Mouse (Mus musculus) olfactory bulb, adult 2 months (tissue): ENCODE results near the gene Rcc1. TPM values are rescaled to one million over a fixed set of nuclear protein-coding genes. Genes with fewer than 3 reads are reported as not detected.
"Not testable (repeated sequence)": the region's sequence is repeated elsewhere in the genome, so short reads cannot be mapped to it uniquely, and the experiment has no call there.

ENCODE experiments used
- H3K27ac ChIP-seq: fragments of 200-500 bp; 2 replicates; pipeline ENCODE4 v1.5.1; 2012; ENCODE audit warnings: low read depth, low read length; ENCODE audit not compliant: insufficient read depth
- H3K4me1 ChIP-seq: fragments of 200-500 bp; 2 replicates; pipeline ENCODE4 v1.6.1; 2012; ENCODE audit warnings: low read length; ENCODE audit not compliant: control insufficient read depth, insufficient read depth
- H3K4me3 ChIP-seq: fragments of 200-500 bp; 2 replicates; pipeline ENCODE4 v1.5.1; 2012; ENCODE audit warnings: mild to moderate bottlenecking, low read depth, low read length, moderate library complexity; ENCODE audit not compliant: insufficient read depth
- CTCF ChIP-seq: fragments of 200-500 bp; IDR thresholded peaks from 2 replicates; pipeline ENCODE4 v1.5.1; 2012; ENCODE audit warnings: low read depth, mild to moderate bottlenecking, low read length, moderate library complexity; ENCODE audit not compliant: insufficient read depth
- POLR2A ChIP-seq: fragments of 200-500 bp; IDR thresholded peaks from 2 replicates; pipeline ENCODE4 v1.6.1; 2012; ENCODE audit warnings: mild to moderate bottlenecking, low read depth, low read length, moderate library complexity; ENCODE audit not compliant: insufficient read depth
- WGBS: fragments of 180-500 bp; shearing (Covaris S2); methylation state at CpG from one replicate; pipeline ENCODE4 v1.1.7; 2018; 5-methylcytosine and 5-hydroxymethylcytosine counted together
- polyA plus RNA-seq: library from polyadenylated mRNA; stranded (reverse); fragments of >200 nt; gene quantifications from 2 replicates; pipeline ENCODE4 v1.2.4, GENCODE M21; 2012; ENCODE audit warnings: low replicate concordance; ENCODE audit not compliant: missing spikeins, insufficient read depth, insufficient read length

The Rcc1 gene
- polyA plus RNA-seq, 1 experiment: not detected

DNA sequence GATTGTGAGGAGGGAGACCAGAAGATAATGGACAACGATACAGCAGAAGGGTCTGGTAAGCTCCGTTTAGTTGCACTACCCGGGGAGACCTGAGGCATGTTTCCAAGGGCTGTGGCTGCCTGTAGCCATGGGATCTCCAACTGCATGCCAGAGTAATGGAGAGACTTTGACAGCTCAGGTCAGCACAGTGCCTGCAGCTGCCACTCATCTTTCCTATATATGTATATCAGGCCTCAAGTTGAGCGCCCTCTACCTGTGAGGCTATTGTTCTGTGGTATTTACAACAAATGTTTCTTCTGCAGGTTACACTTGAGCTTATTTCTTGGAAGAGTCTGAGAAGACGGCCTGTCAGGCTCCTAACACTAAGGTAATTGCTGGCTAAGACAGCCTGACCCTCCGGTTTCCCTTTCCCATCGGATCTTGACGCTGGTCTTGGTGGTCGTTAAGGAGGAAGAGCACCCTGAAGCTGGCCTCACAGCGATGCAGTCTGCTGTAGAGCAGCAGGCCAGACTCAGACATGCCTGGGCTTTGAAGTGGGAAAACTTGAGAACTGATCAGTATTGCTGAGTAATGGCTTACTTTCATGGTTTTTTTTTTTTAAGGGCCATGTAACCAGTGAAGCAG, 43.4 kb downstream of the Rcc1 start:
- TF ChIP-seq CTCF: peak; percentile 23; the same call in 1 of the 2 replicates
- no peak for TF ChIP-seq POLR2A
- peaks cover 5% of the 10 kb centered on the region; the same call in 1 of the 2 replicates for H3K4me1 ChIP-seq
- no peak overlapping the region for H3K27ac ChIP-seq
- 26% methylated on average over 10 of the region's 10 CpGs for WGBS
- H3K4me3 ChIP-seq: peak overlapping the region; percentile 31

DNA sequence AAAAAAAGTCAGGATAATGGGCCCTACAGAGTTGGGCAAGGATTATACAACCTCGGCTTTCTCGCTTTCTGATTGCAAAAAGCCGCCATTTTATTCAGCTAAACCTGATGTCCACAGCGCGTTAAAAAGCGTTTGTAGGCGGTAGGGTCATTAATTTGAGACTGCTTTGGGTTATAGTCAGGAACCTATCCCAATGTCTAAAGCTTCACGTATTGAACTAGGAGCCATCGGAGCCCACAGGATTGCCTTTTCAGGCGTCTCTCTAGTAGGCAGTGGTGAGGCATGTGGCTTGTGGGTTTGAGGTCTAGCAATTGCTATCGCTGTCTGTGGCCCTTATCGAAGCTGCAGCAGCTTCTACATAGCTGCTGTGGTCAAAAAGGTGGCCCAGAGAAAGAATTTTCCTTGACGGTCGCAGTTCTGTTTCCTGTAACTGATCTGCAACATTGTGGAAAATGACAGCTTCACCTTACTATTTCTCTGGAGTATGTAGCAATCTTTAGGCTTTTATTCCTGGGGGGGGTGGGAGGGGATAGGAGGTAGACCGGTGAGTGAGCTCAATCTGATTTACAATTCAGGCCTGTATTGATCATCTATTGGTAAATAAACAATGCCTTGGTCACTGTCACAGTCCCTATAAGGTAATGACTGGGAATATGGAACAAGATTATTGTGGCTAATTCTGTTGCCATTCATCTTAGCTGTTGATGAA, 44.1 kb downstream of the Rcc1 start:
- Histone ChIP-seq H3K27ac (peak overlapping the region; percentile 59), H3K4me3 (peak overlapping the region; percentile 58), H3K4me1 (peaks cover 5% of the 10 kb centered on the region; the same call in 1 of the 2 replicates)
- under 1% methylated on average over 15 of the region's 15 CpGs for WGBS
- TF ChIP-seq POLR2A (no peak), CTCF (no peak)

DNA sequence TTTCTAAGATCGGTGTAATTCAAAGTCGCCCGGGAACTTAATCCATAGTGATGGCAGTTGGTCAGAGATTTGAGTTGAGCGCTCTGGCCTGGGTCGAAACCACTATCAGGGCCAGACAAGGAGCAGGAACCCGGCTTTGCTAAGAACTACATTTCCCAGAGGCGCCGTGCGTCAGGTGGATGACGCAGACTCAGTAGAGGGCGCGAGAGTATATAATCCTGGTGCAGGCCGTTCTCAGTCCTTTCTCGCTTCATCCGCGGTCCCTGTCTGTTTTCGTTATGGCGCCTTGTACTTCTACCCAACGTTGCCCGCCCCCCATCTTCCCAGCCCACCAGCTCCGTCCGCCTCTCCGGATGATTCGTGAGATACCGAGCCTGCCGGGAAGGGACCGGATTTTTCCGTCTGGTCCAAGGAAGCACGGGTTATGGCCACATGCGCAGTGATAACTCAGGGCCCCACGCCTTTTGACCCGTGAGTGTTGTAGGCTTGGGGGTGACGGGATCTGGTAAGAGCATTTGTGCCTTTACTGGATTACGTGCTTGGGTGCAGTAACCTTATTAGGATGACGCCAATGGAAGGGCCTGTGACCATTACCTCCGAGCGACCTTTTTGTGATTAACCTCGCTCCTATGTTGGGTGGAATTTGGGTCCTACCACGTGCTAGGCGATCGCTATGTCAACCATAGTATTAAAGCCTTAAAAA, 44.8 kb downstream of the Rcc1 start:
- TF ChIP-seq CTCF (no peak), POLR2A (peak; percentile 98)
- Histone ChIP-seq H3K27ac (peak overlapping the region; percentile 59), H3K4me1 (peaks cover 5% of the 10 kb centered on the region; the same call in 1 of the 2 replicates), H3K4me3 (peak overlapping the region; percentile 58)
- whole genome bisulfite sequencing: under 1% methylated on average over 41 of the region's 41 CpGs

DNA sequence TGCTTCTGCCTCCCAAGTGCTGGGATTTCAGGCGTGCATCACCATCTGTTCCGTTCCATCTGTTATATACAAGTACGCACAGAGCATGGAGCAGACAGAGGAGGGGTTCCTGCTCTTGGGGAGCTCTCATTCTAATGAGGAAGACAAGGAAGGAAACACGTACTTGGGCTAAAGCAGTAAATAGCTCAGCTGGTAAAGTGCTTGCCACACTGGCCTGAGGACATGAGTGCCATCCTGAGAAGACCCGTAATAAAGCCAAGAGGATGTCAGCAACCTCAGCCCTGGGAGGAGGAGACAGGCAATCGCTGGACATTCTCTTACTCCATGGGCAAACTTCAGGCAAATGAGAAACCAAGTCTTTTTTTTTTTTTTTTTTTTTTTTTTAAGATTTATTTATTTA, 47.4 kb downstream of the Rcc1 start:
- Histone ChIP-seq H3K27ac (no peak overlapping the region), H3K4me3 (no peak overlapping the region), H3K4me1 (peaks cover 15% of the 10 kb centered on the region)
- TF ChIP-seq CTCF (no peak), POLR2A (no peak)
- 77% methylated on average over 6 of the region's 6 CpGs for WGBS

DNA sequence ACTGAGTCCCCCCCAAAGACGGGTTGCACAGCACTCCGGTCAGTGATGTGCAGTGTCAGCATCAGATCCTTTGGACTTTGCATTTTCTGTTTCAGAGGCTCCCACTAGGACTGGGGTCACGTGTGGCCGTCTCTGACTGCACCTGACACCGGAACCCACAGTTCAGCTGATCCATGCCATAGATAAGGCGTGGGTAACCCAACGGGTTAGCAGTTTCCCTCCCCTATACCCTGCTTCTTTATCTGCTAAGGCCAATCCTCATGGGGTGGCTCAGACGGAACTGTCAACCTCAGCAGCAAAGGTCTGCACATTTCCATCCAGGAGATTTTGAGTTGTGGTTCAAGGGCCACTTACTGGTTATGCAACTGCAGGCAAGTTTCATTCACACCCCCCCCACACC, 48.1 kb downstream of the Rcc1 start:
- WGBS: 92% methylated on average over 8 of the region's 8 CpGs
- Histone ChIP-seq H3K4me1 (peaks cover 15% of the 10 kb centered on the region), H3K27ac (no peak overlapping the region), H3K4me3 (no peak overlapping the region)
- TF ChIP-seq POLR2A: no peak
- TF ChIP-seq CTCF: no peak

DNA sequence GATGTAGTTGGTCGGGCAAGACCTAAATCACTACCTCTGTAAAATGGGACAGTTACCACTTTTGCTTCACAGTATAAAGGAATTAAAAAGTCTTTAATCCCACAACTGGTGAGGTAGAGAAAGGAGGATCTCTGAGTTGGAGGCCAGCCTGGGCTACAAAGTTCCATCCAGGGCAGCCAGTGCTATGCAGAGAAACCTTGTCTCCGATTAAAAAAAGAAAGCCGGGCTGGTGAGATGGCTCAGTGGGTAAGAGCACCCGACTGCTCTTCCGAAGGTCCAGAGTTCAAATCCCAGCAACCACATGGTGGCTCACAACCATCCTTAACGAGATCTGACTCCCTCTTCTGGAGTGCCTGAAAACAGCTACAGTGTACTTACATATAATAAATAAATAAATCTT, 49.9 kb downstream of the Rcc1 start:
- peaks cover 10% of the 10 kb centered on the region for H3K4me1 ChIP-seq
- not testable (repeated sequence) for H3K27ac ChIP-seq
- H3K4me3 ChIP-seq: peak overlapping the region; percentile 46; the same call in 1 of the 2 replicates
- 49% methylated on average over 6 of the region's 6 CpGs for WGBS

DNA sequence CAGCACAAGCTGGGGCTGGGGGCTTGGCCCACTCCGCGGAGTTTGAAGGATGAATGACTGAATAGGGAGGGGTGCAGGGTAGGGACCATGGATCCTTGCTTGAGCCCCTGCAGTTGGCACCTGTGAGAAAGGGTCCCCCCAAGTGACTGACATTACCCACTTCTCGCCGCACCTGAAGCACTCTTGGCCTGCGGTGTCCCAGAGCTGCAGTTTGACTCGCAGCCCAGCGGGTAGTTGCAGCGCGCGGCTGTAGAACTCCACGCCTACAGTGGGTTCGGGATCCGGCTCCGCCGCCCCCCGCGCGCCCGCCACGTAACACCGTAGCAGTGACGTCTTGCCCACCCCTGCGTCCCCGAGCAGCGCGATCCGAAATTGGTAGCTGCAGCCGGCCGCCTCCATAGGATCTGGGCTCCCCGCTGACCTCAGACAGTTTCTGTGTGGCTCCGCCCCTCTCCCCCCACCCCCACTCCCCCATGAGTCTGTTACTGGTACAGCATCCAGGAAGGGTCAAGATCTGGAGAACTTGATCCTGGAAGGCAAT, 50.4 kb downstream of the Rcc1 start, which contains the start of gene Rab42:
Gene Rab42 (minus strand): TSS at position 447 of the 541 bp plus-strand sequence.
- Histone ChIP-seq H3K4me3 (peak within 1 kb of the TSS; percentile 46), H3K4me1 (peaks cover 10% of the 10 kb centered on the region), H3K27ac (no peak within 1 kb of the TSS)
- TF ChIP-seq CTCF: no peak
- TF ChIP-seq POLR2A: peak; percentile 31; the same call in 1 of the 2 replicates
- 1% methylated on average over 31 of the region's 31 CpGs for WGBS

DNA sequence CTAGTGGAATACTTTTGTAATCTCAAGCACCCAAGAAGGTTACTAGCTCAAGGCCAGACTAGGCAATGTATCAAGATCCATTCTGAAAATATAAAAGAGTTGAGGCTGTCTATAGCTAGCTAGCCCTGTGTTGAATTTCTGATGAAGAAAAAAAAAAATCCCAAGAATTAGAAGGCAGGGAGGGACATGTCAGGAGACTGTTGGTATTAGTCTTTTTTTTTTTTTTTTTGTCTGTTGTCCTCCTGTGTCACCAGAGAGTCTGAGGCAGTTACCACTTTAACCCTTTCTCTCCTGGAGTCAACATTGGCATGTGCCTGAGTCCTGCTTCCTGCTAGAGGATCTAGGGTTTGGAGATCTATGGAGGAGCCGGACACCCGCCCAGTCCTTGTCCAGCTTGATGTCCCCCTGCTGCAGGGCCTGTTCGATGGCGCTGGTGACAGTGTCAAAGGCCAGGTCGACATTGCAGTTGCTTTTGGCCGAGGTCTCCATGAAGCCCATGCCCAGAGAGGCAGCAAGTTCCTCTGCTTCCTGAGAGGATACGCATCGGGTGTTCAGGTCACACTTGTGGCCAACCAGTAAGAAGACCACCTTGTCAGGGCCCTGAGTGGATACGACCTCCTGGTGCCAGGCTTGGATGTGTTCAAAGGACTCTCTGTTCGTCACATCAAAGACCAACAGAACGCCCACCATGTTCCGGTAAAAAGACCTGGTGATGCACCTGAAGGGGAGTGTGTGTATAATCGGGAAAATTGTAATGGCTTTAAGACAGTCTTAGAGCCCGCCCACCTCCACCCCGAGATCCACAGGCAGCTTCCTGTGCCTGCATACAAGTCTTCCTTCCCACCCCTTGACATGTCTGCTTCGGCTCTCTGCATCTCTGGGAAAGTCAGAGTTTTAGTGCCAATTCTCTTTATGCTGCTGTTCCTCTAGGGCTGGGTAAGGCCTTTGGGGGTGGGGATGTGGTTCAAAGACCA, 51.2 kb downstream of the Rcc1 start:
- Histone ChIP-seq H3K27ac (no peak overlapping the region), H3K4me3 (peak overlapping the region; percentile 46), H3K4me1 (peaks cover 10% of the 10 kb centered on the region)
- TF ChIP-seq POLR2A (no peak), CTCF (no peak)
- 58% methylated on average over 16 of the region's 16 CpGs for WGBS
